ENCODE assay signal across 22 mouse cellular contexts in genomic region chr16:96613275-96613674, GRCm38 (mm10).
"Had no signal": no experiment of that assay in that cellular context is flagged by ENCODE, and none has a peak within 500 bp of the region (broad histone marks: within the 10 kb centered on the region; RNA-seq: fewer than 3 reads in every experiment).

No protein-coding gene starts in this region.

- H3K36me3 ChIP-seq: heart, embryonic 13.5 days; heart, embryonic 15.5 days; limb, embryonic 13.5 days; limb, embryonic 15.5 days; liver, embryonic 12.5 days had no signal

- H3K4me2 ChIP-seq: heart, embryonic 11.5 days; heart, embryonic 13.5 days; heart, embryonic 15.5 days; hindbrain, embryonic 13.5 days; hindbrain, embryonic 15.5 days; limb, embryonic 13.5 days; limb, embryonic 15.5 days; liver, embryonic 12.5 days had no signal

- H3K4me1 ChIP-seq: heart, embryonic 15.5 days; liver, embryonic 12.5 days had no signal

- H3K4me3 ChIP-seq: gastrocnemius, adult 2 months; heart, embryonic 13.5 days; heart, embryonic 15.5 days; hindbrain, embryonic 13.5 days; hindbrain, embryonic 15.5 days; limb, embryonic 13.5 days; limb, embryonic 15.5 days; liver, embryonic 12.5 days had no signal

- H3K27me3 ChIP-seq: heart, embryonic 15.5 days; hindbrain, embryonic 13.5 days; hindbrain, embryonic 15.5 days; limb, embryonic 13.5 days; limb, embryonic 15.5 days; liver, embryonic 12.5 days had no signal

- H3K9me3 ChIP-seq: heart, embryonic 13.5 days; heart, embryonic 15.5 days; hindbrain, embryonic 13.5 days; hindbrain, embryonic 15.5 days; limb, embryonic 13.5 days; limb, embryonic 15.5 days; liver, embryonic 12.5 days had no signal

- DNase-seq: gastrocnemius, adult 2 months; gastrocnemius, postnatal 10 days; gastrocnemius, postnatal 25 days; heart, postnatal 14 days; heart, postnatal 36 days; kidney, adult 11 months; kidney, adult 8-10 months; kidney, postnatal 36 days; layer of hippocampus, adult 9-11 months; layer of hippocampus, postnatal 36 days; left cerebral cortex, postnatal 4 days had no signal

- ATAC-seq: hindbrain, postnatal 0 days; intestine, embryonic 16.5 days; liver, embryonic 12.5 days had no signal

- H3K9ac ChIP-seq: heart, embryonic 13.5 days; heart, embryonic 15.5 days; hindbrain, embryonic 13.5 days; hindbrain, embryonic 15.5 days; limb, embryonic 13.5 days; limb, embryonic 15.5 days; liver, embryonic 12.5 days; liver, embryonic 14.5 days had no signal

- H3K27ac ChIP-seq: gastrocnemius, adult 2 months; heart, embryonic 13.5 days; heart, embryonic 15.5 days; hindbrain, embryonic 13.5 days; hindbrain, embryonic 15.5 days; hindbrain, postnatal 0 days; limb, embryonic 13.5 days; limb, embryonic 15.5 days; liver, embryonic 12.5 days; liver, embryonic 14.5 days had no signal
